Mouse (Mus musculus): Measurements from ENCODE around the gene Tulp2. TPM values are rescaled to one million over a fixed set of nuclear protein-coding genes. Genes with fewer than 3 reads are reported as not detected.
"Not testable (repeated sequence)": the region's sequence is repeated elsewhere in the genome, so short reads cannot be mapped to it uniquely, and the experiment has no call there.

Gene Tulp2
- polyA plus RNA-seq, 1 experiment from 2014 or later, result not detected

- H3K9ac ChIP-seq (replicated peaks; ENCODE audit: low read depth, low read length); H3K4me3 ChIP-seq (replicated peaks; ENCODE audit: low read length); ATAC-seq; H3K4me1 ChIP-seq (replicated peaks; ENCODE audit: control insufficient read depth, insufficient read depth, low read length); H3K27ac ChIP-seq (ENCODE audit: low read length); H3K27me3 ChIP-seq (replicated peaks; ENCODE audit: control insufficient read depth, insufficient read depth, low read length); H3K4me2 ChIP-seq (ENCODE audit: low read length); H3K36me3 ChIP-seq (ENCODE audit: control insufficient read depth, insufficient read depth); H3K9me3 ChIP-seq (ENCODE audit: control insufficient read depth, low read length): not testable (repeated sequence)
- 78% methylated on average over 3 of the region's 4 CpGs for WGBS
Observed at GRCm38 (mm10) chr7:45480310-45480709, 1.4 kb upstream of the Tulp2 start.

- H3K9me3 ChIP-seq (ENCODE audit: control insufficient read depth, low read length), result no peaks in the 10 kb centered on the region
- no peak overlapping the region for H3K4me3 ChIP-seq (replicated peaks; ENCODE audit: low read length)
- H3K36me3 ChIP-seq (ENCODE audit: control insufficient read depth, insufficient read depth), result no peaks in the 10 kb centered on the region
- H3K4me2 ChIP-seq (ENCODE audit: low read length), result no peak overlapping the region
- WGBS, result 92% methylated on average over 1 of the region's 1 CpGs
- H3K27ac ChIP-seq (ENCODE audit: low read length), result no peak overlapping the region
- H3K9ac ChIP-seq (replicated peaks; ENCODE audit: low read depth, low read length), result no peak overlapping the region
- ATAC-seq, result no peak
- H3K4me1 ChIP-seq (replicated peaks; ENCODE audit: control insufficient read depth, insufficient read depth, low read length), result no peaks in the 10 kb centered on the region
- no peaks in the 10 kb centered on the region for H3K27me3 ChIP-seq (replicated peaks; ENCODE audit: control insufficient read depth, insufficient read depth, low read length)
Observed at GRCm38 (mm10) chr7:45482166-45482565, 489 bp downstream of the Tulp2 start.

GRCm38 (mm10) chr7:45484985-45485384 is 3.3 kb downstream of the Tulp2 start:
- not testable (repeated sequence) for ATAC-seq

GRCm38 (mm10) chr7:45486158-45486557 is 4.5 kb downstream of the Tulp2 start:
- Histone ChIP-seq H3K27me3 (replicated peaks; ENCODE audit: control insufficient read depth, insufficient read depth, low read length) (no peaks in the 10 kb centered on the region), H3K36me3 (ENCODE audit: control insufficient read depth, insufficient read depth) (no peaks in the 10 kb centered on the region), H3K9me3 (ENCODE audit: control insufficient read depth, low read length) (no peaks in the 10 kb centered on the region), H3K4me2 (ENCODE audit: low read length) (no peak overlapping the region), H3K4me3 (replicated peaks; ENCODE audit: low read length) (no peak overlapping the region), H3K9ac (replicated peaks; ENCODE audit: low read depth, low read length) (no peak overlapping the region), H3K4me1 (replicated peaks; ENCODE audit: control insufficient read depth, insufficient read depth, low read length) (peaks cover 13% of the 10 kb centered on the region), H3K27ac (ENCODE audit: low read length) (no peak overlapping the region)
- WGBS, result 79% methylated on average over 7 of the region's 7 CpGs
- ATAC-seq, result no peak

More at GRCm38 (mm10) chr7:45484985-45485384, 3.3 kb downstream of the Tulp2 start:
- peaks cover 13% of the 10 kb centered on the region for H3K4me1 ChIP-seq (replicated peaks; ENCODE audit: control insufficient read depth, insufficient read depth, low read length)
- H3K27me3 ChIP-seq (replicated peaks; ENCODE audit: control insufficient read depth, insufficient read depth, low read length); H3K9ac ChIP-seq (replicated peaks; ENCODE audit: low read depth, low read length); H3K4me3 ChIP-seq (replicated peaks; ENCODE audit: low read length); H3K27ac ChIP-seq (ENCODE audit: low read length); H3K4me2 ChIP-seq (ENCODE audit: low read length); H3K9me3 ChIP-seq (ENCODE audit: control insufficient read depth, low read length); H3K36me3 ChIP-seq (ENCODE audit: control insufficient read depth, insufficient read depth): not testable (repeated sequence)
- 97% methylated on average over 5 of the region's 5 CpGs for WGBS

GRCm38 (mm10) chr7:45486761-45487415 is 5.2 kb downstream of the Tulp2 start, which contains the start of gene Gm45808:
Gene Gm45808, minus strand, starts transcription at chr7:45486811.
- Histone ChIP-seq H3K4me1 (replicated peaks; ENCODE audit: control insufficient read depth, insufficient read depth, low read length) (peaks cover 13% of the 10 kb centered on the region), H3K4me2 (ENCODE audit: low read length) (no peak within 1 kb of the TSS), H3K27ac (ENCODE audit: low read length) (no peak within 1 kb of the TSS), H3K36me3 (ENCODE audit: control insufficient read depth, insufficient read depth) (no peaks in the 10 kb centered on the region), H3K9me3 (ENCODE audit: control insufficient read depth, low read length) (no peaks in the 10 kb centered on the region), H3K9ac (replicated peaks; ENCODE audit: low read depth, low read length) (no peak within 1 kb of the TSS), H3K4me3 (replicated peaks; ENCODE audit: low read length) (no peak within 1 kb of the TSS), H3K27me3 (replicated peaks; ENCODE audit: control insufficient read depth, insufficient read depth, low read length) (no peaks in the 10 kb centered on the region)
- ATAC-seq, result no peak
- WGBS, result 74% methylated on average over 12 of the region's 12 CpGs

GRCm38 (mm10) chr7:45487861-45488292 is 6.2 kb downstream of the Tulp2 start:
- Histone ChIP-seq H3K4me3 (replicated peaks; ENCODE audit: low read length) (peak overlapping the region; percentile 48), H3K36me3 (ENCODE audit: control insufficient read depth, insufficient read depth) (no peaks in the 10 kb centered on the region), H3K4me2 (ENCODE audit: low read length) (peak overlapping the region; percentile 66), H3K27me3 (replicated peaks; ENCODE audit: control insufficient read depth, insufficient read depth, low read length) (no peaks in the 10 kb centered on the region), H3K27ac (ENCODE audit: low read length) (peak overlapping the region; percentile 67), H3K9me3 (ENCODE audit: control insufficient read depth, low read length) (no peaks in the 10 kb centered on the region), H3K9ac (replicated peaks; ENCODE audit: low read depth, low read length) (peak overlapping the region; percentile 67), H3K4me1 (replicated peaks; ENCODE audit: control insufficient read depth, insufficient read depth, low read length) (peaks cover 13% of the 10 kb centered on the region)
- peak; percentile 58 for ATAC-seq
- 15% methylated on average over 11 of the region's 11 CpGs for WGBS

GRCm38 (mm10) chr7:45488293-45489204 is 6.9 kb downstream of the Tulp2 start, which contains the start of gene Dhdh:
Gene Dhdh, minus strand, starts transcription at chr7:45488805.
- no peaks in the 10 kb centered on the region for H3K9me3 ChIP-seq (ENCODE audit: control insufficient read depth, low read length)
- ATAC-seq, result peak; percentile 59
- H3K4me3 ChIP-seq (replicated peaks; ENCODE audit: low read length), result peak within 1 kb of the TSS; percentile 48
- peaks cover 3% of the 10 kb centered on the region for H3K36me3 ChIP-seq (ENCODE audit: control insufficient read depth, insufficient read depth)
- peak within 1 kb of the TSS; percentile 67 for H3K27ac ChIP-seq (ENCODE audit: low read length)
- WGBS, result 8% methylated on average over 38 of the region's 38 CpGs
- peaks cover 13% of the 10 kb centered on the region for H3K4me1 ChIP-seq (replicated peaks; ENCODE audit: control insufficient read depth, insufficient read depth, low read length)
- H3K4me2 ChIP-seq (ENCODE audit: low read length), result peak within 1 kb of the TSS; percentile 66
- peak within 1 kb of the TSS; percentile 67 for H3K9ac ChIP-seq (replicated peaks; ENCODE audit: low read depth, low read length)
- no peaks in the 10 kb centered on the region for H3K27me3 ChIP-seq (replicated peaks; ENCODE audit: control insufficient read depth, insufficient read depth, low read length)

- Histone ChIP-seq H3K9ac (replicated peaks; ENCODE audit: low read depth, low read length) (no peak overlapping the region), H3K4me3 (replicated peaks; ENCODE audit: low read length) (no peak overlapping the region), H3K27ac (ENCODE audit: low read length) (no peak overlapping the region), H3K27me3 (replicated peaks; ENCODE audit: control insufficient read depth, insufficient read depth, low read length) (no peaks in the 10 kb centered on the region), H3K36me3 (ENCODE audit: control insufficient read depth, insufficient read depth) (peaks cover 8% of the 10 kb centered on the region), H3K4me2 (ENCODE audit: low read length) (no peak overlapping the region), H3K9me3 (ENCODE audit: control insufficient read depth, low read length) (no peaks in the 10 kb centered on the region), H3K4me1 (replicated peaks; ENCODE audit: control insufficient read depth, insufficient read depth, low read length) (peaks cover 13% of the 10 kb centered on the region)
- ATAC-seq, result no peak
- 82% methylated on average over 7 of the region's 7 CpGs for WGBS
Observed at GRCm38 (mm10) chr7:45489578-45489977, 7.9 kb downstream of the Tulp2 start.

- no peaks in the 10 kb centered on the region for H3K27me3 ChIP-seq (replicated peaks; ENCODE audit: control insufficient read depth, insufficient read depth, low read length)
- peaks cover 10% of the 10 kb centered on the region for H3K36me3 ChIP-seq (ENCODE audit: control insufficient read depth, insufficient read depth)
- whole genome bisulfite sequencing, result 44% methylated on average over 9 of the region's 9 CpGs
- no peak overlapping the region for H3K9ac ChIP-seq (replicated peaks; ENCODE audit: low read depth, low read length)
- H3K9me3 ChIP-seq (ENCODE audit: control insufficient read depth, low read length), result no peaks in the 10 kb centered on the region
- peaks cover 13% of the 10 kb centered on the region for H3K4me1 ChIP-seq (replicated peaks; ENCODE audit: control insufficient read depth, insufficient read depth, low read length)
- H3K4me2 ChIP-seq (ENCODE audit: low read length), result no peak overlapping the region
- ATAC-seq, result no peak
- no peak overlapping the region for H3K27ac ChIP-seq (ENCODE audit: low read length)
- no peak overlapping the region for H3K4me3 ChIP-seq (replicated peaks; ENCODE audit: low read length)
Observed at GRCm38 (mm10) chr7:45490822-45491221, 9.1 kb downstream of the Tulp2 start.

All from forebrain, embryonic 16.5 days (tissue).